Mouse (Mus musculus) olfactory bulb, adult 2 months (tissue): ENCODE data around the gene Gm44596. TPM values are rescaled to one million over a fixed set of nuclear protein-coding genes. Genes with fewer than 3 reads are reported as not detected.

Experiments
- H3K27ac ChIP-seq: fragments of 200-500 bp; 2 replicates; pipeline ENCODE4 v1.5.1; 2012; ENCODE audit warnings: low read depth, low read length; ENCODE audit not compliant: insufficient read depth
- H3K4me1 ChIP-seq: fragments of 200-500 bp; 2 replicates; pipeline ENCODE4 v1.6.1; 2012; ENCODE audit warnings: low read length; ENCODE audit not compliant: control insufficient read depth, insufficient read depth
- H3K4me3 ChIP-seq: fragments of 200-500 bp; 2 replicates; pipeline ENCODE4 v1.5.1; 2012; ENCODE audit warnings: mild to moderate bottlenecking, low read depth, low read length, moderate library complexity; ENCODE audit not compliant: insufficient read depth
- CTCF ChIP-seq: fragments of 200-500 bp; IDR thresholded peaks from 2 replicates; pipeline ENCODE4 v1.5.1; 2012; ENCODE audit warnings: low read depth, mild to moderate bottlenecking, low read length, moderate library complexity; ENCODE audit not compliant: insufficient read depth
- POLR2A ChIP-seq: fragments of 200-500 bp; IDR thresholded peaks from 2 replicates; pipeline ENCODE4 v1.6.1; 2012; ENCODE audit warnings: mild to moderate bottlenecking, low read depth, low read length, moderate library complexity; ENCODE audit not compliant: insufficient read depth
- WGBS: fragments of 180-500 bp; shearing (Covaris S2); methylation state at CpG from one replicate; pipeline ENCODE4 v1.1.7; 2018; 5-methylcytosine and 5-hydroxymethylcytosine counted together
- polyA plus RNA-seq: library from polyadenylated mRNA; stranded (reverse); fragments of >200 nt; gene quantifications from 2 replicates; pipeline ENCODE4 v1.2.4, GENCODE M21; 2012; ENCODE audit warnings: low replicate concordance; ENCODE audit not compliant: missing spikeins, insufficient read depth, insufficient read length

The Gm44596 gene
- polyA plus RNA-seq, 1 experiment: not detected

- 80% methylated on average over 12 of the region's 12 CpGs for WGBS
- Histone ChIP-seq H3K4me1 (no peaks in the 10 kb centered on the region), H3K4me3 (no peak overlapping the region), H3K27ac (no peak overlapping the region)
- TF ChIP-seq CTCF (no peak), POLR2A (no peak)
These were observed 80.7 kb downstream of the Gm44596 start for GRCm38 (mm10) chr6:128455835-128456605.

Other genes starting within 250 kb of the Gm44596 start
- gene Tspan9, start 231.9 kb upstream of the Gm44596 start, polyA plus RNA-seq: not detected in 2 replicates
- gene Tead4, start 74.7 kb upstream of the Gm44596 start, polyA plus RNA-seq: not detected in 2 replicates
- gene Tulp3, start 19.7 kb upstream of the Gm44596 start, polyA plus RNA-seq: not detected in 2 replicates
- gene Rhno1, start 12.6 kb upstream of the Gm44596 start, polyA plus RNA-seq: not detected in 2 replicates
- not detected in 2 replicates for gene Foxm1, start 12.5 kb upstream of the Gm44596 start, polyA plus RNA-seq
- gene Tex52, start within 50 bp of the Gm44596 start, polyA plus RNA-seq: not detected in 2 replicates
- not detected in 2 replicates for gene Nrip2, start 23.8 kb downstream of the Gm44596 start, polyA plus RNA-seq
- gene Itfg2, start 49.4 kb downstream of the Gm44596 start, polyA plus RNA-seq: not detected in 2 replicates
- gene Fkbp4, start 63.2 kb downstream of the Gm44596 start, polyA plus RNA-seq: not detected in 2 replicates
- not detected in 2 replicates for gene Pzp, start 151.2 kb downstream of the Gm44596 start, polyA plus RNA-seq
- not detected in 2 replicates for gene A2ml1, start 206.1 kb downstream of the Gm44596 start, polyA plus RNA-seq
- not detected in 2 replicates for gene Klrb1a, start 248.0 kb downstream of the Gm44596 start, polyA plus RNA-seq